Mouse (Mus musculus) testis, adult 2 months (tissue): ENCODE data around the gene Gsc2.

Experiments
- CTCF ChIP-seq: fragments of 200-500 bp; IDR thresholded peaks from 2 replicates; pipeline ENCODE4 v1.5.1; 2012; ENCODE audit warnings: low read depth, mild to moderate bottlenecking, inconsistent platforms, low read length, moderate library complexity; ENCODE audit not compliant: control insufficient read depth, insufficient read depth, insufficient replicate concordance
- POLR2A ChIP-seq: fragments of 200-500 bp; IDR thresholded peaks from 2 replicates; pipeline ENCODE4 v1.6.1; 2012; ENCODE audit warnings: low read depth, mild to moderate bottlenecking, inconsistent platforms, low read length, moderate library complexity; ENCODE audit not compliant: control insufficient read depth

DNA sequence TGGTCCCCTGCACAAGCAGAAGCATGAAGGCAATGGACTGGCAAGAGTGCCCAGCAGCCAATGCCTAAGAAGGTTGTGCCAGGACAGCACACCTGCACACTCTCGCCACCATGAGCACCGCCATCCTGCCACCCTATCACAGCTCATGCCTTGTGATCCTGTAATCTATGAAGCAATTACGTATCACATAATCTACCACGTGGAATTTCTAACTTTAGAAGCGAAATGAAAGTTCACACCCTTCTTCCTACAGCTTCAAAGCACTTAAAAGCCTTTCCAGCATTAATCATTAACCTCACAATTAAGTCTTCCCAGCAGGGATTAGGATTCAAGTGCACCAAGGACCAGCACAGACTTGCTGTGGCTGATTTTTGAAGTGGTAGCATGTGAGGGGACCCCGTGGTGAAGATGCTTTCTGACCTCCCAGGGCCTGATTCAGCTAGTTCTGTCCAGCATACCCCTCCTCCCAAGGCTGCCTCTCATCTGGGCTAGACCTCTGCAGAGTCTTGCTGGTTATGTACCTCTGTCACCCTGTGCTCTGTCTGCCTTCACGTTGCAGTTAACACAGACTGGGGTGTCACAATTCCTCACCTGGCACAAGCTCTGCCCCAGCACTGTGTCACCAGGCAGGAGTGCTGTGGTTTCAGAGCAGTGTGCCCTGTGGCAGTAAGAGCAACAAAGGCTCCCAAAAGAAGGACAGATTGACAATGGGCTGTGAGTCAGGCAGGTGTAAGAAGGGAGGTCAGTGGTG is 30.4 kb upstream of the Gsc2 start:
- TF ChIP-seq CTCF (no peak), POLR2A (no peak)
